Mouse (Mus musculus) heart, embryonic 10.5 days (tissue): ENCODE measurements around the gene Nxf7. TPM values are rescaled to one million over a fixed set of nuclear protein-coding genes. Genes with fewer than 3 reads are reported as not detected.

Source experiments
- polyA plus RNA-seq: library from polyadenylated mRNA; unstranded; fragments of >200 nt; fragmentation: Nextera tagmentation; extraction: Ambion mirVana; gene quantifications from 2 replicates; pipeline ENCODE4 v1.2.1, GENCODE M21; 2016

Nxf7 gene
- polyA plus RNA-seq, 1 experiment from 2014 or later: 0.25 TPM

Other genes with a start within 250 kb of the Nxf7 start
- gene Gm5128, start 225.5 kb downstream of the Nxf7 start, polyA plus RNA-seq: not detected in 2 replicates
- not detected in 2 replicates for gene Gm7903, start 164.9 kb downstream of the Nxf7 start, polyA plus RNA-seq
- not detected in 2 replicates for gene AV320801, start 104.2 kb downstream of the Nxf7 start, polyA plus RNA-seq
- gene Prame, start 28.9 kb upstream of the Nxf7 start, polyA plus RNA-seq: not detected in 2 replicates
- gene Tcp11x2, start 95.0 kb upstream of the Nxf7 start, polyA plus RNA-seq: not detected in 2 replicates
- not detected in 2 replicates for gene Tmsb15a, start 126.5 kb upstream of the Nxf7 start, polyA plus RNA-seq
- gene Armcx5, start 144.0 kb upstream of the Nxf7 start, polyA plus RNA-seq: 8.7 and 11.0 TPM in 2 replicates
- gene Gprasp1, start 144.0 kb upstream of the Nxf7 start, polyA plus RNA-seq: 40.7 TPM in 2 replicates
- 61.1 and 67.1 TPM in 2 replicates for gene Bhlhb9, start 198.8 kb upstream of the Nxf7 start, polyA plus RNA-seq
- gene Gprasp2, start 240.3 kb upstream of the Nxf7 start, polyA plus RNA-seq: 19.9 and 20.0 TPM in 2 replicates